Mouse (Mus musculus): ENCODE measurements around the gene Bcorl1.

- TF ChIP-seq CTCF (IDR thresholded peaks at IDR 0.05; ENCODE audit: low read depth) = no peak
- no peak for TF ChIP-seq EP300 (optimal IDR thresholded peaks at IDR 0.05)
Observed at GRCm38 (mm10) chrX:48425280-48425679, 84.1 kb downstream of the Bcorl1 start.
